Mouse (Mus musculus): Measurements from ENCODE around the gene Syn3. TPM values are rescaled to one million over a fixed set of nuclear protein-coding genes. Genes with fewer than 3 reads are reported as not detected.

Gene Syn3
- polyA plus RNA-seq, 1 experiment = 0.84 TPM

GRCm38 (mm10) chr10:86243525-86243924, 255.2 kb downstream of the Syn3 start:
- H3K36me3 ChIP-seq (ENCODE audit: control insufficient read depth, insufficient read depth, low read length) = no peaks in the 10 kb centered on the region
- no peaks in the 10 kb centered on the region for H3K27me3 ChIP-seq (ENCODE audit: control insufficient read depth, insufficient read depth, low read length)
- no peak for DNase-seq
- TF ChIP-seq CTCF (IDR thresholded peaks at IDR 0.05; ENCODE audit: borderline replicate concordance, control insufficient read depth, extremely low read depth, insufficient read depth, low read length, poor library complexity) (no peak), POLR2A (IDR thresholded peaks at IDR 0.05; ENCODE audit: control insufficient read depth, extremely low read depth, insufficient read depth, low read length, poor library complexity) (no peak)
- H3K27ac ChIP-seq (ENCODE audit: control insufficient read depth, insufficient read depth, low read length) = no peak overlapping the region
- H3K4me3 ChIP-seq (ENCODE audit: control insufficient read depth, insufficient read depth, low read length) = no peak overlapping the region
- 90% methylated on average over 6 of the region's 6 CpGs for WGBS
- no peaks in the 10 kb centered on the region for H3K4me1 ChIP-seq (replicated peaks; ENCODE audit: control insufficient read depth, insufficient read depth, low read length)

- no peaks in the 10 kb centered on the region for H3K36me3 ChIP-seq (ENCODE audit: control insufficient read depth, insufficient read depth, low read length)
- no peak for DNase-seq
- no peak for TF ChIP-seq CTCF (IDR thresholded peaks at IDR 0.05; ENCODE audit: borderline replicate concordance, control insufficient read depth, extremely low read depth, insufficient read depth, low read length, poor library complexity)
- no peak for TF ChIP-seq POLR2A (IDR thresholded peaks at IDR 0.05; ENCODE audit: control insufficient read depth, extremely low read depth, insufficient read depth, low read length, poor library complexity)
- H3K27me3 ChIP-seq (ENCODE audit: control insufficient read depth, insufficient read depth, low read length) = no peaks in the 10 kb centered on the region
- 98% methylated on average over 3 of the region's 3 CpGs for WGBS
- H3K27ac ChIP-seq (ENCODE audit: control insufficient read depth, insufficient read depth, low read length) = no peak overlapping the region
- H3K4me1 ChIP-seq (replicated peaks; ENCODE audit: control insufficient read depth, insufficient read depth, low read length) = no peaks in the 10 kb centered on the region
- H3K4me3 ChIP-seq (ENCODE audit: control insufficient read depth, insufficient read depth, low read length) = no peak overlapping the region
These were observed 256.0 kb downstream of the Syn3 start for GRCm38 (mm10) chr10:86242721-86243120.

GRCm38 (mm10) chr10:86230006-86230405, 268.7 kb downstream of the Syn3 start:
- no peak for TF ChIP-seq POLR2A (IDR thresholded peaks at IDR 0.05; ENCODE audit: control insufficient read depth, extremely low read depth, insufficient read depth, low read length, poor library complexity)
- TF ChIP-seq CTCF (IDR thresholded peaks at IDR 0.05; ENCODE audit: borderline replicate concordance, control insufficient read depth, extremely low read depth, insufficient read depth, low read length, poor library complexity) = no peak
- H3K4me1 ChIP-seq (replicated peaks; ENCODE audit: control insufficient read depth, insufficient read depth, low read length) = no peaks in the 10 kb centered on the region
- no peak overlapping the region for H3K4me3 ChIP-seq (ENCODE audit: control insufficient read depth, insufficient read depth, low read length)
- H3K27me3 ChIP-seq (ENCODE audit: control insufficient read depth, insufficient read depth, low read length) = no peaks in the 10 kb centered on the region
- no peaks in the 10 kb centered on the region for H3K36me3 ChIP-seq (ENCODE audit: control insufficient read depth, insufficient read depth, low read length)
- no peak overlapping the region for H3K27ac ChIP-seq (ENCODE audit: control insufficient read depth, insufficient read depth, low read length)
- WGBS = 92% methylated on average over 6 of the region's 6 CpGs
- no peak for DNase-seq

- 90% methylated on average over 3 of the region's 3 CpGs for WGBS
- DNase-seq = no peak
- Histone ChIP-seq H3K4me1 (replicated peaks; ENCODE audit: control insufficient read depth, insufficient read depth, low read length) (no peaks in the 10 kb centered on the region), H3K4me3 (ENCODE audit: control insufficient read depth, insufficient read depth, low read length) (no peak overlapping the region), H3K36me3 (ENCODE audit: control insufficient read depth, insufficient read depth, low read length) (no peaks in the 10 kb centered on the region), H3K27me3 (ENCODE audit: control insufficient read depth, insufficient read depth, low read length) (no peaks in the 10 kb centered on the region), H3K27ac (ENCODE audit: control insufficient read depth, insufficient read depth, low read length) (no peak overlapping the region)
- no peak for TF ChIP-seq POLR2A (IDR thresholded peaks at IDR 0.05; ENCODE audit: control insufficient read depth, extremely low read depth, insufficient read depth, low read length, poor library complexity)
- no peak for TF ChIP-seq CTCF (IDR thresholded peaks at IDR 0.05; ENCODE audit: borderline replicate concordance, control insufficient read depth, extremely low read depth, insufficient read depth, low read length, poor library complexity)
These were observed 273.2 kb downstream of the Syn3 start for GRCm38 (mm10) chr10:86225480-86225879.

GRCm38 (mm10) chr10:86218984-86219383, 279.7 kb downstream of the Syn3 start:
- H3K4me3 ChIP-seq (ENCODE audit: control insufficient read depth, insufficient read depth, low read length) = no peak overlapping the region
- TF ChIP-seq POLR2A (IDR thresholded peaks at IDR 0.05; ENCODE audit: control insufficient read depth, extremely low read depth, insufficient read depth, low read length, poor library complexity) = no peak
- TF ChIP-seq CTCF (IDR thresholded peaks at IDR 0.05; ENCODE audit: borderline replicate concordance, control insufficient read depth, extremely low read depth, insufficient read depth, low read length, poor library complexity) = no peak
- H3K36me3 ChIP-seq (ENCODE audit: control insufficient read depth, insufficient read depth, low read length) = no peaks in the 10 kb centered on the region
- H3K27me3 ChIP-seq (ENCODE audit: control insufficient read depth, insufficient read depth, low read length) = no peaks in the 10 kb centered on the region
- H3K27ac ChIP-seq (ENCODE audit: control insufficient read depth, insufficient read depth, low read length) = no peak overlapping the region
- no peaks in the 10 kb centered on the region for H3K4me1 ChIP-seq (replicated peaks; ENCODE audit: control insufficient read depth, insufficient read depth, low read length)
- 100% methylated on average over 3 of the region's 3 CpGs for whole genome bisulfite sequencing
- DNase-seq = no peak

GRCm38 (mm10) chr10:86216836-86217235, 281.9 kb downstream of the Syn3 start:
- no peaks in the 10 kb centered on the region for H3K27me3 ChIP-seq (ENCODE audit: control insufficient read depth, insufficient read depth, low read length)
- no peak overlapping the region for H3K27ac ChIP-seq (ENCODE audit: control insufficient read depth, insufficient read depth, low read length)
- TF ChIP-seq POLR2A (IDR thresholded peaks at IDR 0.05; ENCODE audit: control insufficient read depth, extremely low read depth, insufficient read depth, low read length, poor library complexity) (no peak), CTCF (IDR thresholded peaks at IDR 0.05; ENCODE audit: borderline replicate concordance, control insufficient read depth, extremely low read depth, insufficient read depth, low read length, poor library complexity) (no peak)
- DNase-seq = no peak
- WGBS = 91% methylated on average over 2 of the region's 2 CpGs
- H3K4me3 ChIP-seq (ENCODE audit: control insufficient read depth, insufficient read depth, low read length) = no peak overlapping the region
- no peaks in the 10 kb centered on the region for H3K36me3 ChIP-seq (ENCODE audit: control insufficient read depth, insufficient read depth, low read length)
- no peaks in the 10 kb centered on the region for H3K4me1 ChIP-seq (replicated peaks; ENCODE audit: control insufficient read depth, insufficient read depth, low read length)

GRCm38 (mm10) chr10:86212062-86212461, 286.6 kb downstream of the Syn3 start:
- DNase-seq = no peak
- no peak for TF ChIP-seq POLR2A (IDR thresholded peaks at IDR 0.05; ENCODE audit: control insufficient read depth, extremely low read depth, insufficient read depth, low read length, poor library complexity)
- TF ChIP-seq CTCF (IDR thresholded peaks at IDR 0.05; ENCODE audit: borderline replicate concordance, control insufficient read depth, extremely low read depth, insufficient read depth, low read length, poor library complexity) = no peak
- H3K4me1 ChIP-seq (replicated peaks; ENCODE audit: control insufficient read depth, insufficient read depth, low read length) = no peaks in the 10 kb centered on the region
- no peak overlapping the region for H3K27ac ChIP-seq (ENCODE audit: control insufficient read depth, insufficient read depth, low read length)
- 90% methylated on average over 4 of the region's 4 CpGs for WGBS
- H3K27me3 ChIP-seq (ENCODE audit: control insufficient read depth, insufficient read depth, low read length) = no peaks in the 10 kb centered on the region
- H3K4me3 ChIP-seq (ENCODE audit: control insufficient read depth, insufficient read depth, low read length) = no peak overlapping the region
- no peaks in the 10 kb centered on the region for H3K36me3 ChIP-seq (ENCODE audit: control insufficient read depth, insufficient read depth, low read length)

Measured in thymus, adult 2 months (tissue).